Mouse (Mus musculus): Measurements from ENCODE around the gene Hoxc13.

The Hoxc13 gene

GRCm38 (mm10) chr15:102936279-102936972 is 15.5 kb downstream of the Hoxc13 start, which contains the start of gene Hoxc12:
Gene Hoxc12, plus strand, starts transcription at chr15:102936757.
- DNase-seq (ENCODE audit: low spot score in 2 of 2): no peak

GRCm38 (mm10) chr15:102937036-102937666 is 16.2 kb downstream of the Hoxc13 start:
- no peak for DNase-seq (ENCODE audit: low spot score in 2 of 2)

DNA sequence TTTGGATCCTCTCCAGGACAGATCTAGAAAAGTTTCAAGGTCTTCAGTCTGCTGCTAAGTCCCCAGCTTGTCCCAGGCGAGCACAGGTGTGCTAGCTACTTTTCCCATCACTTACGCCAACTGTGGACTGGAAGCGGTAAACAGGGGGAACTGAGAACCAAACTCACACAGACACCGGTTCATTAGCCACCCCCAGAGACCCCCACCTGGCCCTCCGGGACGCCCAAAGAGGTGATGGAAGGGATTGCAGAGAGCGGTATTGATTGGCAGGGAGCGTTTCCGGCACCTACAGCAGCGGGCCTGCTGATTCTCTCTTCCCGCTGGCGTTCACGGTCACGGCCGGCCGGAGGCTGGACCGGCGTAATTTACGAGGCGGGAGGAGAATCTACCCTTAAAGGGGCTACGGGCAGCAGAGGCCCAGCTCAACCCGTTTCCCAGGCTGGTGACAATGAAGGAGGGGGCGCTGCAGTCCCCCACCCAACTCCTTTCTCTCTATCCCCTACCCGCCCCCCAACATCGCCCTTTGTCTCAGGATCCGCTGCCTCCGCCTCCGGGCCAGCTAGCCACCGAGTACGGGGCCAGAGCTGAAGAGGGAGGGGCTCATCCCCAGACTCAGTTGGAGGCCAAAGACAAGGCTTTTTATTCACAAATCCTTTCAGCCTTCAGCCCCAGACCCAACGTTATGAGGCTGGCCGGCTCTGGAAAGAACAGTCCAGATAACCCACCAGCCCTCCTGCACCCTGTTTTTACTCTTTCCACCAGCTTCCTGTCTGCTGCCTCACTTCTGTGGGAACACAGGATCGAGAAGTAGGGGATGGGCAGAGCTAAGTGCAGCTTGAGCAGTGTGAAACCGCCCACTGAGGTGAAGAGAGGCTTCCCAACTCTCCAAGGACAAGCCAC is 18.6 kb downstream of the Hoxc13 start:
- no peak for DNase-seq (ENCODE audit: low spot score in 2 of 2)

DNA sequence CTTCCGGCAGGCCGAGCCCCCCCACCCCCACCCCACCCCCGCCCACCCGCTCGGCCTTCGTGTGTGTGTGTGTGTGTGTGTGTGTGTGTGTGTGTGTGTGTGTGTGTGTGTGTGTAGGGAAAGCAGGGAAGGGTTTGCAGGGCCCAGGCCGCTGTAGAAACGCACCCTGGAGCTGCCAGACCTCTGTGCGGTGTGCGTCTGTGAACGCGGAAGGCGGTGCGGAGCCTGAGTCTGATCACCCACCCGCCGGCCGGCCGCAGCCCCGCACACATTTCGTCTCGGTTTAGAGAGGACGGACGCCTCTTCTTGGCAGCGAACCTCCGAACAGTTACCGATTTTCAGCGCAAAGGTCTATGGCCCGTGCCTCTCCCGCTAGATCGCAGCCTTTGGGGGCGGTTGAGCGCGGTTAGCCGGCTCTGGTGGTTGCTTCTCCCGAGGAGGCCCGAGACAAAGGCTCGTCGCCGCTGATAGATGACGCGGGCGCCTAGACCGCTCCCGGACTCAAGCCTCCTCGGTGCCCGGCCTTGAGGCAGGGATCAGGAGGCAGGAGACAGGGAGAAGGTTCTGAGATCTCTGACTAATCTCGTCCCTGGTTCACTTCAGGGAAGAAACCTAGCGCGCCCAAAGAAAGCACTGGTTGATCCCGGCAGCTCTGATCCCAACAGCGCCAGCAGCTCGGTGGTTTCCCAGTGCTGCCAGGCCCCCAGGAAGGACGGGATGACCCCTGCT is 22.0 kb downstream of the Hoxc13 start:
- DNase-seq (ENCODE audit: low spot score in 2 of 2): no peak

GRCm38 (mm10) chr15:102943468-102943813 is 22.5 kb downstream of the Hoxc13 start:
- no peak for DNase-seq (ENCODE audit: low spot score in 2 of 2)

- DNase-seq (ENCODE audit: low spot score in 2 of 2): no peak
Measured at GRCm38 (mm10) chr15:102945185-102946077, 24.5 kb downstream of the Hoxc13 start.

GRCm38 (mm10) chr15:102947276-102947675 is 26.4 kb downstream of the Hoxc13 start:
- no peak for DNase-seq (ENCODE audit: low spot score in 2 of 2)

GRCm38 (mm10) chr15:102948842-102949241 is 27.9 kb downstream of the Hoxc13 start:
- no peak for DNase-seq (ENCODE audit: low spot score in 2 of 2)

- DNase-seq (ENCODE audit: low spot score in 2 of 2): no peak
Measured at GRCm38 (mm10) chr15:102949696-102950095, 28.8 kb downstream of the Hoxc13 start.

GRCm38 (mm10) chr15:102950877-102951276 is 30.0 kb downstream of the Hoxc13 start:
- DNase-seq (ENCODE audit: low spot score in 2 of 2): no peak

DNA sequence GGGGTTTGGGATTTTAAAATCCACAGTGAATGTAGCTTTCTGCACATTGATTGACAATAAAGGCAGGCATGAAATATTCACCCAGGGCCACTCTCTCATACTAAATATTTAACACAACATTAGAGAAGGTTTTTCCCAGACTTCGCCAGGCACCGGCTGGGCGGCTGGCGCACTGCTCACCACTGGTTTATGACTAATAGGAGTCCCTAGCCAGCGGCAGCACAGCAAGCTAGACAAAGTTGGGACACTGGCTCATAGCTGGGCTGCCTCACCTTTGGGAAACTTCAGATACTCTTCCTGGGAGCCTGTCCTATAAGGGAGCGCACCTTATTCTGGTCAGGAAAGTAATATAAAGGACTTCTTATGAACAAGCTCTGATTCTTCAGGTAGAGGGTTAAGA is 32.7 kb downstream of the Hoxc13 start:
- DNase-seq (ENCODE audit: low spot score in 2 of 2): no peak

DNA sequence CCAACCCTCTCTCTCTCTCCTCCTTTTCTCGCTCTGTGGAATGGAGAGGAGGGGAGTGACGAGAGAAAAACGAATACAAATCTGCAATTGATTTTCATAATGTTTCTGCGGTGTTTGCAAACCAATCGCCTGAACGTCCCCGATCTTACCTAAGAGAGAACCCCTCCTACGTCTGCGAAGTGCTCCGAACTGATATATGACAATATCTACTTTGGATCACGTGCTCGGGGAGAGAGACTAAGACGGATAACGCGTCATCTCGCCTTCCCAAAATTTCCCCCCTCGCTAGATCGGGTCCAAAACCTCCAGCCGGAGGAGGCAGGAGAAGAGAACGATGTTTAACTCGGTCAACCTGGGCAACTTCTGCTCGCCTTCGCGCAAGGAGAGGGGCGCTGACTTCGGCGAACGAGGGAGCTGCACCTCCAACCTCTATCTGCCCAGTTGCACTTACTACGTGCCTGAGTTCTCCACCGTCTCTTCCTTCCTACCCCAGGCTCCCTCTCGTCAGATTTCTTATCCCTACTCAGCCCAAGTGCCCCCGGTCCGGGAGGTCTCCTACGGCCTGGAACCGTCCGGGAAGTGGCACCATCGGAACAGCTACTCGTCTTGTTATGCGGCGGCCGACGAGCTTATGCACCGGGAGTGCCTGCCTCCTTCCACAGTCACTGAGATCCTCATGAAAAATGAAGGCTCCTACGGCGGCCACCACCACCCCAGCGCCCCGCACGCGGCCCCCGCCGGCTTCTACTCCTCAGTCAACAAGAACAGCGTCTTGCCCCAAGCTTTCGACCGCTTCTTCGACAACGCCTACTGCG is 33.5 kb downstream of the Hoxc13 start, which contains the start of gene Hoxc11:
TSS of gene Hoxc11 (plus strand) at position 236 of the 815 bp plus-strand sequence.
- DNase-seq (ENCODE audit: low spot score in 2 of 2): no peak

DNA sequence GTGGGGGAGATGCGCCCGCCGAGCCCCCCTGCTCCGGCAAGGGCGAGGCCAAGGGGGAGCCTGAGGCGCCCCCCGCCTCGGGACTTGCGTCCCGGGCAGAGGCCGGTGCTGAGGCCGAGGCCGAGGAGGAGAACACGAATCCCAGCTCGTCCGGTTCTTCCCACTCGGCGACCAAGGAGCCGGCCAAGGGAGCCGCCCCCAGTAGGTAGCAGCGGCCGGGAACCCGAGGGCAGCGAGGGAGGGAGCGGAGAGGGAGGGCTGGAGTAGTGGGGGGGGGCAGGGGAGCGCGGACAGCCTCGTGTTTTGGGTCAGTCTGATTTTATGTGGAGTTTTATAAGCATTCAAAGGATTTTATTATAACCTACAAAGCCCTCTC is 34.1 kb downstream of the Hoxc13 start:
- no peak for DNase-seq (ENCODE audit: low spot score in 2 of 2)

DNA sequence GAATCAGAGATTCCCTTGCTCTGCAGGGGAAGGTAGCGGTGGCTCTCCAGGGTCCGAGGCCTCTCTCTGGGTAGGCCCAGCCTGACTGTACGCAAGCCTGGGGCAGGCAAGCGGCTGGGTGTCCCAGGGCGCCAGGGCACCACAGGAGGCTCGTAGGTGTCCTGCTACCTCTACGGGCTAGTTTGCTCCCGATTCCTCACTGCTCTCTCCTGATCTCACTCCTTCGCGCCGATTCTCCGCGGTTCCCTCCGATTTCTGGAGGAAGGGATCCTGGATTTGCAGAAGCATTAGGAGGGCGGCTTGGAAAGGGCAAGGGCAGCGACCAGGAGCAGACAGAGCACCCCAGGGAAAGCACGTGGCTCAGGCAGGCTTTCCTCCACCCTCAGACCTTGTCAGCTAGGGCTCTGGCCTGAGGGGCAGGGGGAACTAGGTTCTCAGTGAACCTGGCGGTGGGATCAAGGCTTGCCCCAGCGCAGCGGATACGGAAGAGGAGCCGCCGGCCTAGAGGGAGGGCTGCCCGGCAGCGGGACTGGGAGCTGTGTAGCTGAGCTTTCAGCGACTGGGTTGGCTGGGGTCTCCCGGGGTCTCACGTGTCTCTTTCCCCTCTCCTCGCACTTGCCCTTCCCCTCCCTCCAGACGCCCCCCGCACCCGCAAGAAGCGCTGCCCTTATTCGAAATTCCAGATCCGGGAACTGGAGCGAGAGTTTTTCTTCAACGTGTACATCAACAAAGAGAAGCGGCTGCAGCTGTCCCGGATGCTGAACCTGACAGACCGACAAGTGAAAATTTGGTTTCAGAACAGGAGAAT is 35.1 kb downstream of the Hoxc13 start:
- DNase-seq (ENCODE audit: low spot score in 2 of 2): no peak

GRCm38 (mm10) chr15:102956906-102957305 is 36.0 kb downstream of the Hoxc13 start:
- no peak for DNase-seq (ENCODE audit: low spot score in 2 of 2)

DNA sequence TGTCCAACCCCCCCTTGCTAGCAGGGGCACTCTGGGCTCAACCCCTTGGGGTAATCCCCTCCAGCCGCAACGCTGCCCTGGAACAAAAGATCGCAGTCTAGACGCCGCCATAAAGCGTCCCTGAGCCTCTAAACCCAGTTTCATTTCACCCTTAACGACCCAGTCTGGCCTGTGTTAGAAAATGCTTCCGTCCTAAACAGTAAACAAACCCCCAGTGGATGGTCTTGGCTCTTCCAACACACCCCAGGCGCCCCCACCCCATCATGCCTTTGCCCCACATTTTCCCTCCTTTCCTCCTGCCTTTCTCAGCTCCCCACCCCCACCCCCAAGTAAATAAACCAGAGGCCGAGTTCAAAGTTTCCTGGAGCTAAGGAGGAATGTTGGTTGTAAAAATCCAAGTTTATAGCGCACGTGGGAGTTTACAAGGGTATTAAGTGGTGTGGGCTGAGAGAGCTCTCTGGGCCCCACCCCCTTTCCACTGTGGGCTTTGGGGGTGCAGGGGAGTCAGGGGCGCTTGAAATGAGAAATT is 38.8 kb downstream of the Hoxc13 start:
- DNase-seq (ENCODE audit: low spot score in 2 of 2): no peak

DNA sequence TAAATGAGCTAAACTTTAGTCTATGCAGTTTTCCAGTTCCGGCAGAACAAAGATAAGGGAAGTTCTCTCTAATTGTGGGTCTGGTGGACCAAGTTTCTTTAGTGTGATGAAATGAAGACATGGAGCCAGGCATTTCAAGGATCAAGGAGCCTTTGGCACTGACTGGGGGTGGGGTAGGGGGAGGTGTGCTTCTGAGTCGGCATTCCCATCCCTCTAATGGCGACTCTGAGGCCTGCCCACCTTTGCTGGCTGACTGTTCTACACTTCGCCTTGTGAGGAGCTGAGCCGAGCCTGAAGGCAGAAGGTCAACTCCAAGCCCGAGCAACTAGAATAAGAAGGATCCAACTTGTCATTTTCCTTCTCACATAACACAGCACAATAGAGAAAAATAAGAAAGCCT is 40.8 kb downstream of the Hoxc13 start:
- DNase-seq (ENCODE audit: low spot score in 2 of 2): no peak

- DNase-seq (ENCODE audit: low spot score in 2 of 2): no peak
Measured at GRCm38 (mm10) chr15:102962492-102962891, 41.6 kb downstream of the Hoxc13 start.

DNA sequence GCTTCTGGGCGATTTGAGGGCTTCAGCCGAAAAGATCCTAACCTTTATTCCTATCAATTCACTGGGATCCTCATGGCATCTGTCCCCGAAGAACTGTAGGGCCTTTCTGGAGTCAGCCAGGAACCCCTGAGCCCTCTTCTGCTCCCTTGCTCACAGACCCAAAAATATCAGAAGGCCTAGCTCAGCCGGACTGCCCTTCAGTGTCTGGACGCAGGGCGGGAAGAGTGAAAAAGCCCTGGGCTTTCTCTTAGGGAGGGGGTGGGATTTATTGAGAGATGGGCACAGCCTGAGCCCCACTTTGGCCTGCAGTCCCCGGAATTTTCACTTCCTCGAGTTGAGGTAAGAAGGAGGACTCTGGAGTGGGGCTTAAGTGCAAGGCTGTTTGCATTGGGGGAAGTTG is 42.4 kb downstream of the Hoxc13 start:
- no peak for DNase-seq (ENCODE audit: low spot score in 2 of 2)
